Mouse (Mus musculus): ENCODE data around the gene Pkd1l2.

The Pkd1l2 gene

DNA sequence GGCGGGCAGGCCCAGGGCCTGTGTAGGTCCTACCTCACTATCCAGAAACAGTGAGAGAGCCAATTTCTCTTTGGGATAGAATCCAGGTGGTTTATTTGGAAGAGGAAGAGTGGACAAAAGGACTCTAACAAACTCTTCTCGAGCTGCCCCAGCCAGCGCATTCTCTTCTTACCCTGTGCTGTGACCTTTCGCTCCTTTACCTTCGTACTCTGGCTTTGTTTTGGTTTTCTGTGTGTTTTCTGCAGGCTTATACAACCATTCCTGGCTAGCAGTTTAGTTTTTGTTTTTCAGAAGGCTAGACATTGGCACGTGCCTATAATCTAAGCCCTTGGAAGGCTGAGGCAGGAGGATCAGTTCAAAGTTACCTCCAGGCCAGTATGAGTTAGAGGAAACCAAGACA lies 112.7 kb downstream of the Pkd1l2 start:
- DNase-seq (ENCODE audit: low read depth) = no peak

DNA sequence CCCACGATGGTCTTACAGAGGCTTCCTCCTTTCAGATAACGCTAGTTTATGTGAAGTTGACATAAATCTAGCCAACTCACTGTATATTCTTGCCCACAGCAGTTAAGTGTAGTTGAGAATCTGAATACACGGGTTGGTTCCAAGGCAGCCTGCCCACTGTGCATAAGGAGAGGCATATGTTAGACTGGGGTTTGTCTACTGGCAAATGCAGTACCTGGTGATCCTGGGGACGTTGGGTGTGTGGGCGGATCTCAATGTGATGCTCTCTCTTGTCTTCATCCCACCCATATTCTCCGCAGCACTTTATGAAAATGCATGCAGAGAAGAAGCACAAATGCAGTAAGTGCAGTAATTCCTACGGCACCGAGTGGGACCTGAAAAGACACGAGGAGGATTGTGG lies 127.8 kb downstream of the Pkd1l2 start:
- no peak for DNase-seq (ENCODE audit: low read depth)

DNA sequence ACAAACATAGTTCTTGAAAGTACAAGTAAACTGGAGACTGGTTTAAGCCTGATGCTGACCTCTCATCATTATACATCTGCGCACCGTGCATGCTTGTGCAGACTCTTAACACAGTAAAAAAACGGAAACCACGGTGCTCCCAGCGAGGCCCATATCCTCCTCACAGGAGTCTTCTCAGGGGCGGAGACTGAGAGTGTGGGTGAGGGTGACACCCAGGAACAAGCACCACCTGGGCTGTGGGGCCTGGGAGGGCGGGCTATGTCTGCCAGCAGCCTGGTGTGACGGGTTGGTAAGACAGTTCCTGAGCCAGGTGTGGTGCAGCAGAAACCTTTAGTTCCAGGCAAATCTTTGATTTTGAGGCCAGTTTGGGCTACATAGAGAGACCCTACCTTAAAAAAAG lies 129.8 kb downstream of the Pkd1l2 start:
- DNase-seq (ENCODE audit: low read depth) = no peak

DNA sequence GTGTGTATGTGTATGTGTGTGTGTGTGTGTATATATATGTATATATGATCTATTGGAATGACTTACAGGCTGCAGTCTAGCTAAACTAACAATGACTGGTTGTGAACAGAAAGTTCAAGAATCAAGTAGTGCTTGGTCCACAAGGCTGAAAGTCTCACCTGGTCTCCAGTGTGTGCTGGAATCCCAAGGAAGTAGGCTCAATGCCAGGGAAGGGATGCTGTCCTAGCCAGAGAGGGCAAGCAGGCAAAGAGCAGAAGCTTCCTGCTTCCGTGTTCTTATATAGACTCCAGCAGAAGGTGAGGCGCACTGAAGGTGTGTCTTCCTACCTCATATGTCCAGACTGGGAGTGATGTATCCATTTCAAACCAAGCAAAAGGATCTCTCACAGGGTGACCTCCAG lies 130.5 kb downstream of the Pkd1l2 start:
- DNase-seq (ENCODE audit: low read depth) = no peak

DNA sequence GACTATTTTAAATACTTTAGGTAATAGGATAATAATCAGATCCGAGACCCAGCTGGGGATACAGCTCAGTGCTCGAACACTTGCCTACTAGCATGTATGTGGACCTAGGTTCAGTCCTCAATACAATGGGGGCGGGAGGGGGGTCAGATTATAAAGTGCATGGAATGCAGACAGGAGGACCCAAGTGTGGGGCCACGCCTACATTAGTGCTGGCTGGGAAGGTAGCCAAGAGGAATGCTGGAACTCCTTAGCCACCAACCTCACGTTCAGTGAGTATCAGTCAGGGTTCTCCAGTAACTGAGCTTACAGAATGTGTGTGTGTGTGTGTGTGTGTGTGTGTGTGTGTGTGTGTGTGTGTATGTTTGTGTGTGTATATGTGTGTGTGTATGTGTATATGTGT lies 130.9 kb downstream of the Pkd1l2 start:
- DNase-seq (ENCODE audit: low read depth) = peak; percentile 10

DNA sequence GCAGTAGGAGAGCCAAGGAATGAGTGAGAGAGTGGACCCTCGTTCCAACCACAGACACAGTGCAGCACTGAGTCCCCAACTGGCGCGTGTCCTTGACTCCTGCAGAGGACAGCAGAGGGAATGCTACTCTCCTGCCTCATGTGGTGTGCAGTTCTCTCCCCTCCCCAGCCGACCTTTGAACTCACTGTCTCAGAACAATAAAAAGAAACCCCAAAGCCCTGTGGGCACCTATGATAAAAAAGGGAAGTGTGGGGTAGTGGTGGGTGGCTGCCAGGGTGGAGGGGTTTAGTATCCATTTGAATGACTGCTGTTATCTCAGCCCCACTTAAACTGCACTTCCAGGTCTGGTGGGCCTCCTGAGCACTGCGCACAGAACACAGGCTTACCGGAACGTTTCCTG lies 134.7 kb downstream of the Pkd1l2 start:
- DNase-seq (ENCODE audit: low read depth) = no peak

DNA sequence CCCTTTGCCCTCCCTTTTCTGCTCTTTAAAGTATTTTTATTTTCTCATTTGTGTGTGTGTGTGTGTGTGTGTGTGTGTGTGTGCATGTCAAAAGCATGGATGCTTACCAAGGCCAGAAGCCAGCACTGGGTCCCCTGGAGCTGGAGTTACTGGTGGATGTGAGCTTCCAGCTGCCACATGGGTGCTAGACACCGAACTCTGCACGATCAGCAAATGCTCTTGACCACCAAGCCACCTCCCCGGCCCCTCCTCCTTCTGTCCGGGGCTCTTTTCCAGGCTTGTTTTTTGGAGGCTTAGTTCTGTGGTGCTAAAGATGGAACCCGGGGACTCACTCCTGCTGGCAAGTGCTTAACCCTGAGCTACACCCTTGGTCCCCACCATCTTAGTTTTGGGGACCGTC lies 135.4 kb downstream of the Pkd1l2 start:
- no peak for DNase-seq (ENCODE audit: low read depth)

DNA sequence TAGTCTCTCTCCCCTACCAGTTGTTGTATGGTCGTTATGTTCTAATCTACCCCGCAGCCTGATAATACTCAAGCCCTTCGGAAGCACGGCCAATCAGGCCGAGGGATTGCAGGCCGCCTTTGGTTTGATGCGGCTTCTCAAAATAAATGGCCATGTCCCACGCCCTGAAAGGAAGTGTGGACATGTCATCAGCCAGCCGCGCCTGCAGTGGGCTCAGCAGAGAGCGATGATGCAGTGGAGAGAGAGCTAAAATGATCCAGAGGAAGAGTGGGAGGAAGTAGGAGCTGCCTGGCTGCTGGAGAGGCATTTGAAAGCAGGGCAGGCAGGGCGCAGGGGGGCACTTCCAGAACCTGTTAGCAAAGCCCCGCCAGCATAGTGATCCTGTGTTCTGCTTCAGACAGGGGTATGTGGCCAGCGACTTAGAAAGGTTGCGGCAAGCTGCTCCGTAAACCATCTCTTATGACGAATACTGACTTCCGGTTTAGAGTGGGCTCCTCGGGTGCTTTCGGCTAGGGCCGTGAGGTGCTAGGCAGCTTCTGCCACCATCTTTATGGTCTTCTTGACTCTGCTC lies 135.9 kb downstream of the Pkd1l2 start:
- DNase-seq (ENCODE audit: low read depth) = no peak

Measured in fibroblast of lung, adult 2 months (primary cell).